Mouse (Mus musculus): ENCODE measurements at regions not wholly inside any gene's neighbourhood (a gene's known extent, or its start where the extent isn't known, plus 50 kb on each side); places are given as distances from the start of the nearest gene placed in this dataset.
A peak's percentile ranks its signal among the peaks of the same experiment; 100 is the strongest.

DNA sequence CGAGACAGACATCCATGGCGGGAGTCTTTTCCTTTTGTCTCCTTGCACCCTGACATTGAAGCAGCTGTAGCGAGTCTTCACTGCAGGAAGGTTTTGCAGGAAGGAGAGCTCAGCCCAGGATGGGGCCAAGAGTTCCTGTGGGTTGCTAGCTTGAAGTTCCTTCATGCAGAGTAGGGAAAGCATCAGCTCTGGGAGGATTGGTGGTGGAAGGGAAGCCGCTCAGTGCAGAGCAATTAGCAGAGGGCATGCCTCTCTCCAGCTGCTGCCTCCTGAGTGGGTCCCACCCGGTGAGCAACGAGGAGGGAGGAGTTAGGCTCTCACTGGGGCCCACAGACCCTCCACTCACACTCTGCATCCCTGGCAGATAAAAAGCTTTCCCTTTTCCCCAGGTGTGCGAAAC, 298.9 kb downstream of the Slc4a3 start:
- H3K27me3 ChIP-seq (ENCODE audit: poor library complexity, severe bottlenecking): peaks cover 21% of the 10 kb centered on the region; the same call in 1 of the 2 replicates
- no peaks in the 10 kb centered on the region for H3K36me3 ChIP-seq (replicated peaks)
- H3K4me1 ChIP-seq: peaks cover 33% of the 10 kb centered on the region
- peak overlapping the region; percentile 49 for H3K27ac ChIP-seq
- H3K9me3 ChIP-seq: no peaks in the 10 kb centered on the region
- WGBS: 37% methylated on average over 7 of the region's 7 CpGs
- H3K4me3 ChIP-seq: no peak overlapping the region
- DNase-seq (ENCODE audit: extremely low spot score, low spot score): no peak

DNA sequence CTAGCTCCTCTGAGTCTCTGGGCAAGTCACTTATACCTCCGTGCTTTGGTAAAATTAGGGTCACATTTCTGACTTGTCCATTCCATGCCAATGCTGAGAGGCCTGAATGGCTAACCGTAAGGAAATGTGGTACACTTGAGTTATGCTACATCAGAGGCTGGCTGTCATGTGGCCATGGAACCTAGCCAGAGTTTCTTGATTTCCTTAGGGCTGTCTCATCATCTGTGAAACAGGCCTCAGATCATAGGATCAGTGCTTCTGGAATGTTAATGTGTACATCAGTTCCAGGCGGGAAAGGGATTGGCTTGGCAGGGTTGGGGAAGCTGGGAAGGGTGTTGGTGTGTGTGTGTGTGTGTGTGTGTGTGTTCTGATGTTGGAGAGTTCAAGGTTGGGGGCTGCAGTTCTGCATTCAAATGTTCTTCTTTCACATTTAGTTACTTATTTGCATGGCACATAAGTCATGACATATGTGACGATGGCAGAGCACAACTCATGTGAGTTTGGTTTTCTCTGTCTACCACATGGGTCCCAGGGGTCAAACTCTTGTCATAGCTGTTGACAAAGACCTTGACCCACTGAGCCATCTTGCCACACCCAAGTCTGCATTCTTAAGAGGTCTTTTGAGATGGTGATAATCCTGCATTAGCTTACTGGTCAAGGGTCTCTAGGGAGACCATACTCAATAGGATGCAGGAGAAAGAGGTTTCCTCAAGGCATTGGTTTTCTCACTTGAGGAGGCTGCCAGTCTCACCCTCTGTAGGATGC, 299.9 kb downstream of the Slc4a3 start:
- H3K27me3 ChIP-seq (ENCODE audit: poor library complexity, severe bottlenecking): peaks cover 14% of the 10 kb centered on the region; the same call in 1 of the 2 replicates
- no peak overlapping the region for H3K27ac ChIP-seq
- 90% methylated on average over 4 of the region's 4 CpGs for WGBS
- H3K36me3 ChIP-seq (replicated peaks): no peaks in the 10 kb centered on the region
- no peak for DNase-seq (ENCODE audit: extremely low spot score, low spot score)
- H3K4me3 ChIP-seq: no peak overlapping the region
- H3K4me1 ChIP-seq: peaks cover 33% of the 10 kb centered on the region
- no peaks in the 10 kb centered on the region for H3K9me3 ChIP-seq

- DNase-seq (ENCODE audit: extremely low spot score, low spot score): no peak
- peaks cover 14% of the 10 kb centered on the region; the same call in 1 of the 2 replicates for H3K27me3 ChIP-seq (ENCODE audit: poor library complexity, severe bottlenecking)
- H3K4me1 ChIP-seq: peaks cover 19% of the 10 kb centered on the region
- no peak overlapping the region for H3K4me3 ChIP-seq
- no peaks in the 10 kb centered on the region for H3K9me3 ChIP-seq
- no peaks in the 10 kb centered on the region for H3K36me3 ChIP-seq (replicated peaks)
- 38% methylated on average over 3 of the region's 3 CpGs for WGBS
- H3K27ac ChIP-seq: no peak overlapping the region
Observed at GRCm38 (mm10) chr1:75847681-75848080, 301.6 kb downstream of the Slc4a3 start.

DNA sequence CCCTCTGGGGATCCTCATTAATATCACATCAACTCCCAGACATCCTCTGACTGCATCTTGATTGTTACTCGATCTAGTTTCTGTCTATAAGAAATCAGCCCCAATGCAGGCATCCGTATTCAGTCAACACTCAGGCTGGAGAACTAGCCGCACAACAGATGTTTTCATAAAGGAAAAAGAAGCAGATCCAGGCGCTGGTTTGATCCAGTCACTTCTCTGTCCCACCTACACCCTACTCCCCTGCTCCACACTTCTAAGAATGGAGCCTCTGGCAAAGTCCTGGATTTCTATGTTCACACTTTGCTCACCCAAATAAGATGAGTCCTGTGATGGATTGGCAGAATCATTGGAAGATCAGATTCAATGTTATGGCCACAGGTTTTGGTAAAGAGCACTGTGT, 302.4 kb downstream of the Slc4a3 start:
- H3K36me3 ChIP-seq (replicated peaks): no peaks in the 10 kb centered on the region
- peaks cover 12% of the 10 kb centered on the region; the same call in 1 of the 2 replicates for H3K27me3 ChIP-seq (ENCODE audit: poor library complexity, severe bottlenecking)
- DNase-seq (ENCODE audit: extremely low spot score, low spot score): no peak
- H3K27ac ChIP-seq: no peak overlapping the region
- H3K9me3 ChIP-seq: no peaks in the 10 kb centered on the region
- 88% methylated on average over 4 of the region's 4 CpGs for WGBS
- peaks cover 19% of the 10 kb centered on the region for H3K4me1 ChIP-seq
- no peak overlapping the region for H3K4me3 ChIP-seq

- H3K27ac ChIP-seq: no peak overlapping the region
- H3K27me3 ChIP-seq (ENCODE audit: poor library complexity, severe bottlenecking): 0 out of 2 replicates have a peak, but pooled peaks cover 4% of the 10 kb centered on the region
- WGBS: 95% methylated on average over 4 of the region's 4 CpGs
- H3K4me3 ChIP-seq: no peak overlapping the region
- H3K4me1 ChIP-seq: peaks cover 7% of the 10 kb centered on the region
- H3K36me3 ChIP-seq (replicated peaks): no peaks in the 10 kb centered on the region
- no peaks in the 10 kb centered on the region for H3K9me3 ChIP-seq
- DNase-seq (ENCODE audit: extremely low spot score, low spot score): no peak
Observed at GRCm38 (mm10) chr1:75850131-75850530, 304.1 kb downstream of the Slc4a3 start.

DNA sequence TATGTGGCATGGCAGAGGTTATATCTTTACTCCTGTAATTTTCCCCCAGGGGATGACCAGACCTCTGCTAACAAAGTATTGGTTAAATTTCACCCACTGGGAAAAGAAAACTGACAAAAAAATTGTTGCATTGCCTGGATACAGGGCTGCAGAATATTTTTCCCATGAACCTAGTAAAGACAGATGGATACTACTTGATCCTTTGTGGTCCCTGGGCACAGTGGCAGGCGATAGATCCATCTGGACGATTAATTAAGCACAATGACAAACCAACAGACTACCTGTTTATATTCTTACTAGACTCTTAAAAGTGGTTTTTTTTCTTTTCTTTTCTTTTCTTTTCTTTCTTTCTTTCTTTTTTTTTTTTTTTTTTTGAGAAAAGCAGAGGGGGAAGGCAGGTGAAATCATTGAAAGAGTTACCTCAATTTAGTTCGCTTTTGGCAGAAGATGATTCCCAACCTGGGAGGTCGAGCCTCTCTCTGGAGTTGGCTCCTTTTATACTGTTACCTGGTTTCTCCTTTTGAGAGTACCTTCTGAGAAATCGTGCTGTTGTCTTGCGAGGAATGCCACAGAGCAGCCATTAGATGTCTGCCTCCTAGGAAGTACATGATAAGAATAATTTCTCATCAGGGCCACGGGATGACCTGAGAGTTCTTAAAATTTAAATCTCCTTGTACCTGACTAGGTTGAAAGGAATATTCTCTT, 312.6 kb downstream of the Slc4a3 start:
- Histone ChIP-seq H3K36me3 (replicated peaks) (no peaks in the 10 kb centered on the region), H3K27ac (no peak overlapping the region), H3K4me1 (no peaks in the 10 kb centered on the region), H3K27me3 (ENCODE audit: poor library complexity, severe bottlenecking) (no peaks in the 10 kb centered on the region), H3K4me3 (no peak overlapping the region), H3K9me3 (no peaks in the 10 kb centered on the region)
- WGBS: 83% methylated on average over 7 of the region's 7 CpGs
- no peak for DNase-seq (ENCODE audit: extremely low spot score, low spot score)

GRCm38 (mm10) chr1:75862757-75863156, 316.7 kb downstream of the Slc4a3 start:
- no peaks in the 10 kb centered on the region for H3K9me3 ChIP-seq
- no peak overlapping the region for H3K4me3 ChIP-seq
- WGBS: 75% methylated on average over 4 of the region's 4 CpGs
- H3K27ac ChIP-seq: no peak overlapping the region
- H3K4me1 ChIP-seq: no peaks in the 10 kb centered on the region
- H3K27me3 ChIP-seq (ENCODE audit: poor library complexity, severe bottlenecking): no peaks in the 10 kb centered on the region
- no peaks in the 10 kb centered on the region for H3K36me3 ChIP-seq (replicated peaks)
- DNase-seq (ENCODE audit: extremely low spot score, low spot score): no peak

- no peak overlapping the region for H3K27ac ChIP-seq
- H3K27me3 ChIP-seq (ENCODE audit: poor library complexity, severe bottlenecking): no peaks in the 10 kb centered on the region
- H3K4me1 ChIP-seq: no peaks in the 10 kb centered on the region
- DNase-seq (ENCODE audit: extremely low spot score, low spot score): no peak
- 88% methylated on average over 6 of the region's 6 CpGs for WGBS
- no peaks in the 10 kb centered on the region for H3K9me3 ChIP-seq
- no peak overlapping the region for H3K4me3 ChIP-seq
- H3K36me3 ChIP-seq (replicated peaks): no peaks in the 10 kb centered on the region
Observed at GRCm38 (mm10) chr1:75866556-75866955, 320.5 kb downstream of the Slc4a3 start.

GRCm38 (mm10) chr1:75869414-75869813, 323.3 kb downstream of the Slc4a3 start:
- no peaks in the 10 kb centered on the region for H3K27me3 ChIP-seq (ENCODE audit: poor library complexity, severe bottlenecking)
- no peak overlapping the region for H3K4me3 ChIP-seq
- no peak overlapping the region for H3K27ac ChIP-seq
- no peak for DNase-seq (ENCODE audit: extremely low spot score, low spot score)
- H3K4me1 ChIP-seq: no peaks in the 10 kb centered on the region
- WGBS: 84% methylated on average over 2 of the region's 2 CpGs
- H3K36me3 ChIP-seq (replicated peaks): no peaks in the 10 kb centered on the region
- no peaks in the 10 kb centered on the region for H3K9me3 ChIP-seq

DNA sequence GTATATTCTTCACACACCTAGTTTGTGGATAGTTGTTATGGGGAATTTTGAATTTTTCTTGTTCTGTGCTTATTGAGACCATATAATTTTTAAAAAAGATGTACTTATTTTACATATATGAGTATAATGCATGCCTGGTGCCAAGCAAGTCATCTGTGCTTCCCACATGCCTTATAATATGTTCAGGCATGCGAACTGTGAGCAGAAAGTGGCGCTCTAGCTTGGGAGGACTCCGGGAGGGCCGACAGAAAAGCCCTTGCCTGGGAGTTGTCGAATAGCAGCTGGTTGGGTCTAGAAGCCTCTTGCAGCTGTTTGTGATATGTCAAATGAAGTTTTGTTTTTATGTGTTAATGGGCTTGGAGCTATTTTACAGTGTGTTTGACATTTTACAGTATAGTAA, 323.8 kb downstream of the Slc4a3 start:
- Histone ChIP-seq H3K9me3 (no peaks in the 10 kb centered on the region), H3K27me3 (ENCODE audit: poor library complexity, severe bottlenecking) (no peaks in the 10 kb centered on the region), H3K27ac (no peak overlapping the region), H3K36me3 (replicated peaks) (no peaks in the 10 kb centered on the region), H3K4me3 (no peak overlapping the region), H3K4me1 (no peaks in the 10 kb centered on the region)
- DNase-seq (ENCODE audit: extremely low spot score, low spot score): no peak
- 82% methylated on average over 5 of the region's 5 CpGs for WGBS

DNA sequence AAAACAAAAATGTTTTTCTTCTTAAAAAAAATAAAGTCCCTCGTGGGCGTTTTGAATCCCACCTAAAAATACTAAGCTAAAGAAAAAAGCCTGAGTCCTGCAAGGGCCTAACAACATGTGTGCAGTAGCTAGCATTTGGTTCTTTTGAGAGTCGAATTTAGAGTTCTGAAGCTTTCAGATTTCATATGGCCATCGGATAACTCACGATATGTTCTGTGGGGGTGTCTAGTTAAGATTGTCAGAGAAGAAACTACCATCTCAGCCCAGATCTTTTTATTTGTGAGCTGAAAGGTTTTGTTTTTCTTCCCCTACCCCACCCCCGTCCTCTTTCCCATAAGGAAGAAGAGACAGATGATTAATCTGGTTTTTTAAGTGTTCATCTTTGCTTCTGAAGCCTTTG, 327.8 kb downstream of the Slc4a3 start:
- H3K4me3 ChIP-seq: no peak overlapping the region
- 87% methylated on average over 6 of the region's 6 CpGs for whole genome bisulfite sequencing
- H3K27me3 ChIP-seq (ENCODE audit: poor library complexity, severe bottlenecking): no peaks in the 10 kb centered on the region
- no peaks in the 10 kb centered on the region for H3K9me3 ChIP-seq
- no peak for DNase-seq (ENCODE audit: extremely low spot score, low spot score)
- no peak overlapping the region for H3K27ac ChIP-seq
- H3K36me3 ChIP-seq (replicated peaks): no peaks in the 10 kb centered on the region
- H3K4me1 ChIP-seq: no peaks in the 10 kb centered on the region

GRCm38 (mm10) chr1:75877209-75877608, 331.1 kb downstream of the Slc4a3 start:
- 91% methylated on average over 5 of the region's 5 CpGs for WGBS
- H3K27ac ChIP-seq: no peak overlapping the region
- H3K4me1 ChIP-seq: no peaks in the 10 kb centered on the region
- no peaks in the 10 kb centered on the region for H3K27me3 ChIP-seq (ENCODE audit: poor library complexity, severe bottlenecking)
- no peak for DNase-seq (ENCODE audit: extremely low spot score, low spot score)
- no peak overlapping the region for H3K4me3 ChIP-seq
- no peaks in the 10 kb centered on the region for H3K9me3 ChIP-seq
- no peaks in the 10 kb centered on the region for H3K36me3 ChIP-seq (replicated peaks)

- WGBS: 62% methylated on average over 7 of the region's 7 CpGs
- Histone ChIP-seq H3K4me3 (no peak overlapping the region), H3K4me1 (peaks cover 24% of the 10 kb centered on the region), H3K9me3 (no peaks in the 10 kb centered on the region), H3K36me3 (replicated peaks) (no peaks in the 10 kb centered on the region), H3K27ac (no peak overlapping the region), H3K27me3 (ENCODE audit: poor library complexity, severe bottlenecking) (peaks cover 18% of the 10 kb centered on the region)
- no peak for DNase-seq (ENCODE audit: extremely low spot score, low spot score)
Observed at GRCm38 (mm10) chr1:75885632-75886031, 339.6 kb downstream of the Slc4a3 start.

Data from forebrain, embryonic 10.5 days (tissue).